Mouse (Mus musculus): ENCODE measurements around the gene Syngr2. TPM values are rescaled to one million over a fixed set of nuclear protein-coding genes. Genes with fewer than 3 reads are reported as not detected.

Gene Syngr2
- polyA plus RNA-seq, 1 experiment from 2014 or later: 65.9 TPM

GRCm38 (mm10) chr11:117797511-117798159, 11.8 kb upstream of the Syngr2 start, which contains the start of gene 6030468B19Rik:
Gene 6030468B19Rik, plus strand, starts transcription at chr11:117797660.
- TF ChIP-seq CTCF (IDR thresholded peaks at IDR 0.05; ENCODE audit: low read depth): no peak
- ATAC-seq (ENCODE audit: insufficient read depth) (peak; percentile 63; the same call in 1 of the 2 replicates), DNase-seq (no peak)
- no peak within 1 kb of the TSS; the same call in none of the 2 replicates for H3K9ac ChIP-seq
- H3K4me1 ChIP-seq (ENCODE audit: insufficient read depth): no peaks in the 10 kb centered on the region
- H3K4me2 ChIP-seq: peak within 1 kb of the TSS; percentile 12; the same call in 1 of the 2 replicates
- no peaks in the 10 kb centered on the region for H3K9me3 ChIP-seq (ENCODE audit: low read depth, low read length)
- H3K27me3 ChIP-seq (ENCODE audit: insufficient read depth, low read length): no peaks in the 10 kb centered on the region
- H3K4me3 ChIP-seq (ENCODE audit: low read depth, low read length): peak within 1 kb of the TSS; percentile 5; the same call in 1 of the 2 replicates
- H3K36me3 ChIP-seq (ENCODE audit: insufficient read depth): no peaks in the 10 kb centered on the region
- WGBS: 47% methylated on average over 9 of the region's 9 CpGs
- no peak within 1 kb of the TSS for H3K27ac ChIP-seq (ENCODE audit: low read depth)

- H3K9me3 ChIP-seq (ENCODE audit: low read depth, low read length): no peaks in the 10 kb centered on the region
- TF ChIP-seq CTCF (IDR thresholded peaks at IDR 0.05; ENCODE audit: low read depth): no peak
- DNase-seq: no peak
- WGBS: 22% methylated on average over 2 of the region's 2 CpGs
- H3K9ac ChIP-seq: no peak overlapping the region
- no peaks in the 10 kb centered on the region for H3K27me3 ChIP-seq (ENCODE audit: insufficient read depth, low read length)
- no peak; the same call in 1 of the 2 replicates for ATAC-seq (ENCODE audit: insufficient read depth)
- H3K4me1 ChIP-seq (ENCODE audit: insufficient read depth): no peaks in the 10 kb centered on the region
- peak overlapping the region; percentile 5; the same call in 1 of the 2 replicates for H3K4me3 ChIP-seq (ENCODE audit: low read depth, low read length)
- H3K4me2 ChIP-seq: peak overlapping the region; percentile 10; the same call in 1 of the 2 replicates
- no peaks in the 10 kb centered on the region for H3K36me3 ChIP-seq (ENCODE audit: insufficient read depth)
- no peak overlapping the region for H3K27ac ChIP-seq (ENCODE audit: low read depth)
These were observed 11.3 kb upstream of the Syngr2 start for GRCm38 (mm10) chr11:117798160-117798541.

GRCm38 (mm10) chr11:117799174-117799573, 10.3 kb upstream of the Syngr2 start:
- Histone ChIP-seq H3K9me3 (ENCODE audit: low read depth, low read length) (no peaks in the 10 kb centered on the region), H3K4me1 (ENCODE audit: insufficient read depth) (no peaks in the 10 kb centered on the region), H3K27ac (ENCODE audit: low read depth) (no peak overlapping the region), H3K4me3 (ENCODE audit: low read depth, low read length) (peak overlapping the region; percentile 1; the same call in 1 of the 2 replicates), H3K4me2 (no peak overlapping the region; the same call in 1 of the 2 replicates), H3K36me3 (ENCODE audit: insufficient read depth) (no peaks in the 10 kb centered on the region), H3K9ac (0 out of 2 replicates have a peak overlapping the region, but pooled peaks have one; percentile 9), H3K27me3 (ENCODE audit: insufficient read depth, low read length) (no peaks in the 10 kb centered on the region)
- 58% methylated on average over 5 of the region's 5 CpGs for WGBS
- TF ChIP-seq CTCF (IDR thresholded peaks at IDR 0.05; ENCODE audit: low read depth): no peak
- DNase-seq: no peak
- ATAC-seq (ENCODE audit: insufficient read depth): no peak

- Histone ChIP-seq H3K27me3 (ENCODE audit: insufficient read depth, low read length) (no peaks in the 10 kb centered on the region), H3K9me3 (ENCODE audit: low read depth, low read length) (no peaks in the 10 kb centered on the region), H3K4me3 (ENCODE audit: low read depth, low read length) (no peak overlapping the region), H3K27ac (ENCODE audit: low read depth) (no peak overlapping the region), H3K4me2 (no peak overlapping the region), H3K36me3 (ENCODE audit: insufficient read depth) (no peaks in the 10 kb centered on the region), H3K9ac (no peak overlapping the region), H3K4me1 (ENCODE audit: insufficient read depth) (no peaks in the 10 kb centered on the region)
- ATAC-seq (ENCODE audit: insufficient read depth) (no peak), DNase-seq (no peak)
- TF ChIP-seq CTCF (IDR thresholded peaks at IDR 0.05; ENCODE audit: low read depth): no peak
- WGBS: 78% methylated on average over 7 of the region's 7 CpGs
These were observed 9.4 kb upstream of the Syngr2 start for GRCm38 (mm10) chr11:117800038-117800437.

- Histone ChIP-seq H3K4me3 (ENCODE audit: low read depth, low read length) (no peak overlapping the region), H3K36me3 (ENCODE audit: insufficient read depth) (no peaks in the 10 kb centered on the region), H3K27me3 (ENCODE audit: insufficient read depth, low read length) (no peaks in the 10 kb centered on the region), H3K9ac (no peak overlapping the region), H3K9me3 (ENCODE audit: low read depth, low read length) (no peaks in the 10 kb centered on the region), H3K27ac (ENCODE audit: low read depth) (no peak overlapping the region), H3K4me1 (ENCODE audit: insufficient read depth) (no peaks in the 10 kb centered on the region), H3K4me2 (no peak overlapping the region)
- no peak for TF ChIP-seq CTCF (IDR thresholded peaks at IDR 0.05; ENCODE audit: low read depth)
- 58% methylated on average over 7 of the region's 7 CpGs for WGBS
- no peak for DNase-seq
- ATAC-seq (ENCODE audit: insufficient read depth): no peak
These were observed 7.8 kb upstream of the Syngr2 start for GRCm38 (mm10) chr11:117801650-117802049.

- 79% methylated on average over 3 of the region's 3 CpGs for WGBS
- Histone ChIP-seq H3K27me3 (ENCODE audit: insufficient read depth, low read length) (no peaks in the 10 kb centered on the region), H3K9me3 (ENCODE audit: low read depth, low read length) (no peaks in the 10 kb centered on the region), H3K4me1 (ENCODE audit: insufficient read depth) (no peaks in the 10 kb centered on the region), H3K27ac (ENCODE audit: low read depth) (no peak overlapping the region), H3K4me3 (ENCODE audit: low read depth, low read length) (no peak overlapping the region), H3K36me3 (ENCODE audit: insufficient read depth) (no peaks in the 10 kb centered on the region), H3K9ac (no peak overlapping the region), H3K4me2 (no peak overlapping the region)
- TF ChIP-seq CTCF (IDR thresholded peaks at IDR 0.05; ENCODE audit: low read depth): no peak
- DNase-seq (no peak), ATAC-seq (ENCODE audit: insufficient read depth) (no peak)
These were observed 6.2 kb upstream of the Syngr2 start for GRCm38 (mm10) chr11:117803166-117803688.

GRCm38 (mm10) chr11:117806781-117807180, 2.7 kb upstream of the Syngr2 start:
- no peak overlapping the region for H3K27ac ChIP-seq (ENCODE audit: low read depth)
- no peaks in the 10 kb centered on the region for H3K36me3 ChIP-seq (ENCODE audit: insufficient read depth)
- ATAC-seq (ENCODE audit: insufficient read depth) (no peak), DNase-seq (no peak)
- H3K4me2 ChIP-seq: no peak overlapping the region
- no peaks in the 10 kb centered on the region for H3K9me3 ChIP-seq (ENCODE audit: low read depth, low read length)
- peaks cover 9% of the 10 kb centered on the region; the same call in 1 of the 2 replicates for H3K4me1 ChIP-seq (ENCODE audit: insufficient read depth)
- no peak for TF ChIP-seq CTCF (IDR thresholded peaks at IDR 0.05; ENCODE audit: low read depth)
- WGBS: 86% methylated on average over 6 of the region's 6 CpGs
- H3K4me3 ChIP-seq (ENCODE audit: low read depth, low read length): no peak overlapping the region
- H3K27me3 ChIP-seq (ENCODE audit: insufficient read depth, low read length): no peaks in the 10 kb centered on the region
- H3K9ac ChIP-seq: no peak overlapping the region

Data from lung, embryonic 14.5 days (tissue).